Mouse (Mus musculus) thymus, adult 2 months (tissue): Measurements from ENCODE around the gene Gm47841. TPM values are rescaled to one million over a fixed set of nuclear protein-coding genes. Genes with fewer than 3 reads are reported as not detected.

ENCODE experiments used
- DNase-seq: peaks from one replicate; pipeline ENCODE4 v3.0.0; 2021
- H3K27ac ChIP-seq: fragments of 200-500 bp; 2 replicates; pipeline ENCODE4 v1.5.1; 2012; ENCODE audit warnings: low read length, control low read depth; ENCODE audit not compliant: control insufficient read depth, insufficient read depth
- H3K27me3 ChIP-seq: fragments of 200-500 bp; 2 replicates; pipeline ENCODE4 v1.6.1; 2012; ENCODE audit warnings: mild to moderate bottlenecking, low read length, moderate library complexity, mixed read lengths; ENCODE audit not compliant: control insufficient read depth, insufficient read depth
- H3K36me3 ChIP-seq: fragments of 200-500 bp; 2 replicates; pipeline ENCODE4 v1.6.1; 2012; ENCODE audit warnings: mild to moderate bottlenecking, low read length, moderate library complexity; ENCODE audit not compliant: control insufficient read depth, insufficient read depth
- H3K4me1 ChIP-seq: fragments of 200-500 bp; replicated peaks from 2 replicates; pipeline ENCODE4 v1.6.1; 2012; ENCODE audit warnings: low read length; ENCODE audit not compliant: control insufficient read depth, insufficient read depth
- H3K4me3 ChIP-seq: fragments of 200-500 bp; 2 replicates; pipeline ENCODE4 v1.5.1; 2012; ENCODE audit warnings: mild to moderate bottlenecking, low read length, control low read depth, moderate library complexity; ENCODE audit not compliant: control insufficient read depth, insufficient read depth
- CTCF ChIP-seq: fragments of 200-500 bp; IDR thresholded peaks from 2 replicates; pipeline ENCODE4 v1.5.1; 2012; ENCODE audit warnings: mild to moderate bottlenecking, control low read depth, low read length, moderate library complexity, borderline replicate concordance; ENCODE audit not compliant: control insufficient read depth, poor library complexity, insufficient read depth; ENCODE audit errors: extremely low read depth
- WGBS: fragments of 180-500 bp; shearing (Covaris S2); methylation state at CpG from one replicate; pipeline ENCODE4 v1.1.7; 2018; 5-methylcytosine and 5-hydroxymethylcytosine counted together
- polyA plus RNA-seq: library from polyadenylated mRNA; depleted of rRNA; stranded (reverse); fragments of >200 nt; gene quantifications from 2 replicates; pipeline ENCODE4 v1.2.3, GENCODE M21; 2012; rRNA removed

Gm47841 gene
- polyA plus RNA-seq, 1 experiment, result not detected

GRCm38 (mm10) chr15:100997090-100997489, 50.1 kb downstream of the Gm47841 start:
- H3K27me3 ChIP-seq, result no peaks in the 10 kb centered on the region; the same call in 1 of the 2 replicates
- no peak overlapping the region for H3K27ac ChIP-seq
- peak; percentile 35 for DNase-seq
- WGBS, result 17% methylated on average over 4 of the region's 4 CpGs
- H3K4me3 ChIP-seq, result no peak overlapping the region
- no peaks in the 10 kb centered on the region for H3K36me3 ChIP-seq
- TF ChIP-seq CTCF, result no peak
- H3K4me1 ChIP-seq, result no peaks in the 10 kb centered on the region

Other genes with a start within 250 kb of the Gm47841 start
- 0.20 and 0.60 TPM in 2 replicates for gene Scn8a, start 177.5 kb downstream of the Gm47841 start, polyA plus RNA-seq
- gene Fignl2, start 31.2 kb upstream of the Gm47841 start, polyA plus RNA-seq, result 0.86 and 1.4 TPM in 2 replicates
- gene Ankrd33, start 68.4 kb upstream of the Gm47841 start, polyA plus RNA-seq, result not detected in 2 replicates
- 27.2 and 34.2 TPM in 2 replicates for gene Acvrl1, start 81.1 kb upstream of the Gm47841 start, polyA plus RNA-seq
- 34.9 and 35.3 TPM in 2 replicates for gene Acvr1b, start 126.7 kb upstream of the Gm47841 start, polyA plus RNA-seq
- 10.2 and 15.4 TPM in 2 replicates for gene Grasp, start 176.8 kb upstream of the Gm47841 start, polyA plus RNA-seq
- 164 TPM in 2 replicates for gene Nr4a1, start 206.9 kb upstream of the Gm47841 start, polyA plus RNA-seq
- 68.5 and 75.2 TPM in 2 replicates for gene Atg101, start 236.9 kb upstream of the Gm47841 start, polyA plus RNA-seq
- gene 6030408B16Rik, start 245.8 kb upstream of the Gm47841 start, polyA plus RNA-seq, result 0.55 and 0.88 TPM in 2 replicates